Mouse (Mus musculus) midbrain, postnatal 0 days (tissue): Measurements from ENCODE around the gene Hdac10. TPM values are rescaled to one million over a fixed set of nuclear protein-coding genes. Genes with fewer than 3 reads are reported as not detected.

Experiments used
- ATAC-seq: fragments of 200-750 bp; cut with Nextera tagmentation; 2 replicates; pipeline ENCODE4 v1.8.0; 2017; ENCODE audit warnings: moderate number of reproducible peaks, mild to moderate bottlenecking, moderate TSS enrichment, moderate library complexity; ENCODE audit not compliant: low FRiP score
- DNase-seq: peaks from one replicate; pipeline ENCODE4 v3.0.0-alpha.2; 2015; ENCODE audit warnings: low spot score
- H3K27ac ChIP-seq: fragments of 300-500 bp; sonication (generic); 2 replicates; pipeline ENCODE4 v1.5.1; 2014; ENCODE audit warnings: low read depth, mild to moderate bottlenecking, low read length, mixed read lengths
- H3K27me3 ChIP-seq: fragments of 300-500 bp; sonication (generic); 2 replicates; pipeline ENCODE4 v1.6.1; 2014; ENCODE audit warnings: low read length, control low read depth, mixed read lengths; ENCODE audit not compliant: insufficient read depth
- H3K36me3 ChIP-seq: fragments of 300-500 bp; sonication (generic); 2 replicates; pipeline ENCODE4 v1.6.1; 2014; ENCODE audit warnings: low read length, control low read depth, mixed read lengths; ENCODE audit not compliant: insufficient read depth
- H3K4me1 ChIP-seq: fragments of 300-500 bp; sonication (generic); 2 replicates; pipeline ENCODE4 v1.6.1; 2014; ENCODE audit warnings: mild to moderate bottlenecking, control low read depth, antibody characterized with exemption, low read length, mixed read lengths; ENCODE audit not compliant: insufficient read depth
- H3K4me2 ChIP-seq: fragments of 300-500 bp; sonication (generic); 2 replicates; pipeline ENCODE4 v1.6.1; 2014; ENCODE audit warnings: low read depth, mild to moderate bottlenecking, low read length, mixed read lengths; ENCODE audit not compliant: poor library complexity, severe bottlenecking
- H3K4me3 ChIP-seq: fragments of 300-500 bp; sonication (generic); 2 replicates; pipeline ENCODE4 v1.5.1; 2014; ENCODE audit warnings: low read depth, mild to moderate bottlenecking, low read length, moderate library complexity
- H3K9ac ChIP-seq: fragments of 300-500 bp; sonication (generic); replicated peaks from 2 replicates; pipeline ENCODE4 v1.6.1; 2014; ENCODE audit warnings: mild to moderate bottlenecking, low read length, moderate library complexity, mixed read lengths; ENCODE audit not compliant: poor library complexity, severe bottlenecking
- H3K9me3 ChIP-seq: fragments of 300-500 bp; sonication (generic); 2 replicates; pipeline ENCODE4 v1.6.1; 2016; ENCODE audit warnings: low read length, control low read depth
- CTCF ChIP-seq: IDR thresholded peaks from 2 replicates; pipeline ENCODE4 v1.5.1; 2016; ENCODE audit warnings: antibody characterized with exemption, mild to moderate bottlenecking
- WGBS: fragments of 180-500 bp; shearing (Covaris S2); extraction: QIAGEN DNeasy Blood & Tissue Kit; methylation state at CpG from one replicate; pipeline ENCODE4 v1.1.7; 2014; 5-methylcytosine and 5-hydroxymethylcytosine counted together
- polyA plus RNA-seq: library from polyadenylated mRNA; unstranded; fragments of >200 nt; fragmentation: Nextera tagmentation; extraction: Ambion mirVana; gene quantifications from 2 replicates; pipeline ENCODE4 v1.2.1, GENCODE M21; 2015
- total RNA-seq: library from RNA; depleted of rRNA; stranded (reverse); fragments of >200 nt; gene quantifications from 2 replicates; pipeline ENCODE4 v1.2.3, GENCODE M21; 2014

The Hdac10 gene
- total and polyA plus RNA-seq, 2 experiments from 2014 or later: 24.4 to 24.5 TPM

- Histone ChIP-seq H3K9me3 (no peaks in the 10 kb centered on the region), H3K4me3 (no peak overlapping the region), H3K4me2 (no peak overlapping the region), H3K9ac (no peak overlapping the region), H3K27ac (no peak overlapping the region), H3K4me1 (peaks cover 11% of the 10 kb centered on the region), H3K36me3 (peaks cover 47% of the 10 kb centered on the region), H3K27me3 (no peaks in the 10 kb centered on the region)
- WGBS: 58% methylated on average over 10 of the region's 10 CpGs
- no peak for DNase-seq
- TF ChIP-seq CTCF: no peak
- ATAC-seq: no peak
Measured at GRCm38 (mm10) chr15:89168922-89169321, 40.4 kb upstream of the Hdac10 start.

DNA sequence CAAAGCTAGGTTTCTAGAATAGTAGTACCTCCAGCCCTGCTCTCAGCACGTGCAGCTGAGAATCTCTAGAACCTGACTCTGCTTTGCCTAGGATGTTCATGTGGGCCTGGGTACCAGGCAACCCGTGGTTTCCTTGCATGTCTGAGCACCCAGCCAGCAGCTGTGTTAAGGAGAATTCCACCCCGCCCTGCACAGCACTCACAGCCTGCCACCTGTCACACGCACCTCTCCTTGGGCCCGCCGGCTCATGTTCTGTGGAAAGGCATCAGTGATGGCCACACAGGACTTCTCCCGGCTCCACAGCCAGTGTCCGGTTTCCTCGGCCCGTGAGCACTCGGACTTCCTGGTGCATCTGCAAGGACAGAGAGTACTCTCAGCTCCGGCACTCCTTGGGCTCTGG is 37.0 kb upstream of the Hdac10 start:
- no peaks in the 10 kb centered on the region for H3K9me3 ChIP-seq
- H3K9ac ChIP-seq: no peak overlapping the region
- DNase-seq (no peak), ATAC-seq (no peak)
- no peak overlapping the region for H3K27ac ChIP-seq
- H3K27me3 ChIP-seq: no peaks in the 10 kb centered on the region
- no peaks in the 10 kb centered on the region for H3K4me1 ChIP-seq
- WGBS: 95% methylated on average over 12 of the region's 12 CpGs
- peaks cover 81% of the 10 kb centered on the region for H3K36me3 ChIP-seq
- H3K4me2 ChIP-seq: no peak overlapping the region
- TF ChIP-seq CTCF: no peak
- H3K4me3 ChIP-seq: no peak overlapping the region

DNA sequence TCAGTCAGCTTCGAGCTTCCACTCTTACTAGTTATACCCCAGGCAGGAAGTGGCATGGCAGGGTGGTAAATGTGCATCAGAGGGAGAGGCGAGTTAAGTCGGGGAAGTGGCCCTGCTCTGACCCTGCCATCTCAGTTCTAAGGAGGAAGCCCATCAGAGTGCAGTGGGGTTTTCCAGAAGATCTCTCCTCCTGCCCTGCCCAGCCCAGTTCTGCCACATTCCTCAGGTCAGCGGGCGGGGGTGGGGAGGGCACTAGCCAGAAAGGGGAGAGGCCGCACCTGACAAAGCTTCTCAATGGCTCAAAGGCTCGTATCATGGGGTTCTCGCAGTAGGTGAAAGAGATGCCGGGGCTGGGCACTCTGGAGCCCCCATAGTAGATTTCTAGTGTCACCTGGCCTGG is 32.9 kb upstream of the Hdac10 start:
- H3K36me3 ChIP-seq: peaks cover 100% of the 10 kb centered on the region
- no peak overlapping the region for H3K4me2 ChIP-seq
- H3K27ac ChIP-seq: no peak overlapping the region
- no peaks in the 10 kb centered on the region for H3K27me3 ChIP-seq
- no peak for DNase-seq
- no peak overlapping the region for H3K9ac ChIP-seq
- ATAC-seq: no peak
- TF ChIP-seq CTCF: no peak
- H3K4me1 ChIP-seq: no peaks in the 10 kb centered on the region
- no peaks in the 10 kb centered on the region for H3K9me3 ChIP-seq
- WGBS: 91% methylated on average over 9 of the region's 9 CpGs
- H3K4me3 ChIP-seq: no peak overlapping the region

DNA sequence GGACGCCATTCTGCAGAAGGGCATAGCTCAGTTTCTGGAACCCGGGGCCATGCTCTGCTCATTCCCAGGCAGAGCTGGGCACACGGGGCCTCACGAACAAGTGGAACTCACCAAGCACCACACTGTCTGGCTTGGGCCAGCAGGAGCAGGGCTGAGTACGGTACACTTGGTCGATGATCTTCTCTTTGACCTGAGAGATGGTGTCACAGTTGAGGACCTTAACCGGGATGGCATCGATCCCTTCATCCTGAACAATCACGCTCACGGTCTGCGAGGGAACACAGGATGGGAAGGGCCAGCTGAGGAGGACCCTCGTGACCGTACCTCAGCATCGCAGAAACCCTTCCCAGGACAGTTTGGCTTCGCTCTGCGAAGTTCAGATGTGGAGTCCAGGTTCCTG is 30.0 kb upstream of the Hdac10 start:
- no peak for DNase-seq
- ATAC-seq: no peak

GRCm38 (mm10) chr15:89157954-89158353 is 29.5 kb upstream of the Hdac10 start:
- Histone ChIP-seq H3K27me3 (no peaks in the 10 kb centered on the region), H3K9ac (no peak overlapping the region), H3K4me2 (no peak overlapping the region), H3K4me3 (no peak overlapping the region), H3K36me3 (peaks cover 89% of the 10 kb centered on the region), H3K27ac (no peak overlapping the region), H3K4me1 (no peaks in the 10 kb centered on the region), H3K9me3 (no peaks in the 10 kb centered on the region)
- peak; percentile 79 for TF ChIP-seq CTCF
- 64% methylated on average over 7 of the region's 7 CpGs for WGBS
- ATAC-seq: 0 out of 2 replicates have a peak, but pooled peaks have one; percentile 21
- DNase-seq: peak; percentile 65

More for the DNA sequence above, 30.0 kb upstream of the Hdac10 start:
- H3K36me3 ChIP-seq: peaks cover 94% of the 10 kb centered on the region
- H3K4me1 ChIP-seq: no peaks in the 10 kb centered on the region
- no peaks in the 10 kb centered on the region for H3K9me3 ChIP-seq
- no peak overlapping the region for H3K9ac ChIP-seq
- TF ChIP-seq CTCF: no peak
- no peak overlapping the region for H3K27ac ChIP-seq
- no peak overlapping the region for H3K4me3 ChIP-seq
- H3K4me2 ChIP-seq: no peak overlapping the region
- H3K27me3 ChIP-seq: no peaks in the 10 kb centered on the region
- 94% methylated on average over 16 of the region's 16 CpGs for WGBS

DNA sequence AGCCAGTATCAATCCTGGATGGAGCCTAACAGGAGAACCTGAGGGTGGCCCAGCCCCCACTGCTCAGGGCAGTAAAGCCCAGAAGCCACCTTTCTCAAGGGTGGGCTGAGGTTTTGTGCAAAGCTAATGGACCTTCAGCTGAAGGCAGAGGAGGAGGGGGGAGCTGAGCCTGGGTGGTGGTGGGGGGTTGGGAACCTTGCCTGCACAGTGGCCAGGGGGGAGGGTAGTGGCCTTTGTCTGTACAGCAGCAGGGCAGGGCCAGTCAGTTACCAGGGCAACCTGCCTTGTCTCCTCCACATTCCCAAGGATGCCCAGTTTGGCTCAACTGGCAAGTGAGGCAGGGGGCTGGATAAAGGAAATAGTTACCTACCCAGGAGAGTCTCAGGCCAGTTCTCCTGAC is 23.8 kb upstream of the Hdac10 start:
- Histone ChIP-seq H3K9me3 (no peaks in the 10 kb centered on the region), H3K4me2 (no peak overlapping the region), H3K4me3 (no peak overlapping the region), H3K36me3 (peaks cover 32% of the 10 kb centered on the region), H3K4me1 (peaks cover 21% of the 10 kb centered on the region), H3K9ac (no peak overlapping the region), H3K27me3 (no peaks in the 10 kb centered on the region), H3K27ac (no peak overlapping the region)
- no peak for ATAC-seq
- peak; percentile 37 for DNase-seq
- TF ChIP-seq CTCF: no peak
